Mouse (Mus musculus): ENCODE data around the gene St3gal3. TPM values are rescaled to one million over a fixed set of nuclear protein-coding genes. Genes with fewer than 3 reads are reported as not detected.

Gene St3gal3
- polyA plus RNA-seq, 1 experiment from 2014 or later, result 5.6 TPM

- DNase-seq (ENCODE audit: low spot score) (no peak), ATAC-seq (replicated peaks; ENCODE audit: insufficient number of reproducible peaks, low FRiP score, low TSS enrichment, low read depth) (no peak)
- no peaks in the 10 kb centered on the region for H3K27me3 ChIP-seq (ENCODE audit: control insufficient read depth, insufficient read depth, low read length)
- peaks cover 41% of the 10 kb centered on the region for H3K36me3 ChIP-seq (replicated peaks; ENCODE audit: control insufficient read depth, insufficient read depth, low read depth, low read length)
- H3K4me1 ChIP-seq (ENCODE audit: control insufficient read depth, insufficient read depth, low read length), result no peaks in the 10 kb centered on the region
- no peak overlapping the region for H3K27ac ChIP-seq (replicated peaks; ENCODE audit: low read depth, low read length)
- H3K4me2 ChIP-seq (ENCODE audit: low read depth, low read length), result no peak overlapping the region
- H3K9me3 ChIP-seq (replicated peaks; ENCODE audit: control insufficient read depth, low read length), result no peaks in the 10 kb centered on the region
- H3K4me3 ChIP-seq (ENCODE audit: low read depth, low read length), result no peak overlapping the region
- 95% methylated on average over 3 of the region's 3 CpGs for WGBS
- H3K9ac ChIP-seq (replicated peaks; ENCODE audit: low read length), result no peak overlapping the region
Measured at GRCm38 (mm10) chr4:118157666-118158065, 23.0 kb upstream of the St3gal3 start.

GRCm38 (mm10) chr4:118156559-118156958 is 21.8 kb upstream of the St3gal3 start:
- Histone ChIP-seq H3K9ac (replicated peaks; ENCODE audit: low read length) (no peak overlapping the region), H3K36me3 (replicated peaks; ENCODE audit: control insufficient read depth, insufficient read depth, low read depth, low read length) (peaks cover 47% of the 10 kb centered on the region)
- DNase-seq (ENCODE audit: low spot score), result no peak

GRCm38 (mm10) chr4:118154889-118155288 is 20.2 kb upstream of the St3gal3 start:
- ATAC-seq (replicated peaks; ENCODE audit: insufficient number of reproducible peaks, low FRiP score, low TSS enrichment, low read depth), result no peak
- no peaks in the 10 kb centered on the region for H3K4me1 ChIP-seq (ENCODE audit: control insufficient read depth, insufficient read depth, low read length)
- DNase-seq (ENCODE audit: low spot score), result no peak
- H3K9me3 ChIP-seq (replicated peaks; ENCODE audit: control insufficient read depth, low read length), result no peaks in the 10 kb centered on the region
- no peak overlapping the region for H3K9ac ChIP-seq (replicated peaks; ENCODE audit: low read length)
- no peak overlapping the region for H3K27ac ChIP-seq (replicated peaks; ENCODE audit: low read depth, low read length)
- H3K27me3 ChIP-seq (ENCODE audit: control insufficient read depth, insufficient read depth, low read length), result no peaks in the 10 kb centered on the region
- peaks cover 42% of the 10 kb centered on the region for H3K36me3 ChIP-seq (replicated peaks; ENCODE audit: control insufficient read depth, insufficient read depth, low read depth, low read length)
- no peak overlapping the region for H3K4me3 ChIP-seq (ENCODE audit: low read depth, low read length)
- no peak overlapping the region for H3K4me2 ChIP-seq (ENCODE audit: low read depth, low read length)
- WGBS, result 93% methylated on average over 5 of the region's 5 CpGs

More at GRCm38 (mm10) chr4:118156559-118156958, 21.8 kb upstream of the St3gal3 start:
- Histone ChIP-seq H3K27me3 (ENCODE audit: control insufficient read depth, insufficient read depth, low read length) (no peaks in the 10 kb centered on the region), H3K4me3 (ENCODE audit: low read depth, low read length) (no peak overlapping the region), H3K4me2 (ENCODE audit: low read depth, low read length) (no peak overlapping the region), H3K4me1 (ENCODE audit: control insufficient read depth, insufficient read depth, low read length) (no peaks in the 10 kb centered on the region), H3K9me3 (replicated peaks; ENCODE audit: control insufficient read depth, low read length) (no peaks in the 10 kb centered on the region), H3K27ac (replicated peaks; ENCODE audit: low read depth, low read length) (no peak overlapping the region)
- ATAC-seq (replicated peaks; ENCODE audit: insufficient number of reproducible peaks, low FRiP score, low TSS enrichment, low read depth), result no peak
- 89% methylated on average over 15 of the region's 15 CpGs for WGBS

- H3K9ac ChIP-seq (replicated peaks; ENCODE audit: low read length), result no peak overlapping the region
- H3K4me3 ChIP-seq (ENCODE audit: low read depth, low read length), result no peak overlapping the region
- ATAC-seq (replicated peaks; ENCODE audit: insufficient number of reproducible peaks, low FRiP score, low TSS enrichment, low read depth) (no peak), DNase-seq (ENCODE audit: low spot score) (no peak)
- H3K27ac ChIP-seq (replicated peaks; ENCODE audit: low read depth, low read length), result no peak overlapping the region
- no peaks in the 10 kb centered on the region for H3K9me3 ChIP-seq (replicated peaks; ENCODE audit: control insufficient read depth, low read length)
- H3K4me1 ChIP-seq (ENCODE audit: control insufficient read depth, insufficient read depth, low read length), result no peaks in the 10 kb centered on the region
- WGBS, result 93% methylated on average over 17 of the region's 17 CpGs
- H3K36me3 ChIP-seq (replicated peaks; ENCODE audit: control insufficient read depth, insufficient read depth, low read depth, low read length), result peaks cover 35% of the 10 kb centered on the region
- H3K27me3 ChIP-seq (ENCODE audit: control insufficient read depth, insufficient read depth, low read length), result no peaks in the 10 kb centered on the region
- no peak overlapping the region for H3K4me2 ChIP-seq (ENCODE audit: low read depth, low read length)
Measured at GRCm38 (mm10) chr4:118152020-118152785, 17.5 kb upstream of the St3gal3 start.

GRCm38 (mm10) chr4:118150804-118151203 is 16.1 kb upstream of the St3gal3 start:
- Histone ChIP-seq H3K9ac (replicated peaks; ENCODE audit: low read length) (no peak overlapping the region), H3K4me1 (ENCODE audit: control insufficient read depth, insufficient read depth, low read length) (no peaks in the 10 kb centered on the region), H3K27me3 (ENCODE audit: control insufficient read depth, insufficient read depth, low read length) (no peaks in the 10 kb centered on the region), H3K27ac (replicated peaks; ENCODE audit: low read depth, low read length) (no peak overlapping the region), H3K4me3 (ENCODE audit: low read depth, low read length) (no peak overlapping the region), H3K4me2 (ENCODE audit: low read depth, low read length) (no peak overlapping the region), H3K9me3 (replicated peaks; ENCODE audit: control insufficient read depth, low read length) (no peaks in the 10 kb centered on the region), H3K36me3 (replicated peaks; ENCODE audit: control insufficient read depth, insufficient read depth, low read depth, low read length) (peaks cover 33% of the 10 kb centered on the region)
- no peak for ATAC-seq (replicated peaks; ENCODE audit: insufficient number of reproducible peaks, low FRiP score, low TSS enrichment, low read depth)
- 94% methylated on average over 7 of the region's 7 CpGs for WGBS
- DNase-seq (ENCODE audit: low spot score), result no peak

- Histone ChIP-seq H3K4me3 (ENCODE audit: low read depth, low read length) (no peak overlapping the region), H3K9me3 (replicated peaks; ENCODE audit: control insufficient read depth, low read length) (no peaks in the 10 kb centered on the region), H3K36me3 (replicated peaks; ENCODE audit: control insufficient read depth, insufficient read depth, low read depth, low read length) (peaks cover 37% of the 10 kb centered on the region), H3K27me3 (ENCODE audit: control insufficient read depth, insufficient read depth, low read length) (no peaks in the 10 kb centered on the region), H3K9ac (replicated peaks; ENCODE audit: low read length) (no peak overlapping the region), H3K4me2 (ENCODE audit: low read depth, low read length) (no peak overlapping the region), H3K27ac (replicated peaks; ENCODE audit: low read depth, low read length) (no peak overlapping the region), H3K4me1 (ENCODE audit: control insufficient read depth, insufficient read depth, low read length) (no peaks in the 10 kb centered on the region)
- ATAC-seq (replicated peaks; ENCODE audit: insufficient number of reproducible peaks, low FRiP score, low TSS enrichment, low read depth) (no peak), DNase-seq (ENCODE audit: low spot score) (no peak)
- whole genome bisulfite sequencing, result 82% methylated on average over 14 of the region's 14 CpGs
Measured at GRCm38 (mm10) chr4:118149956-118150680, 15.4 kb upstream of the St3gal3 start.

- no peak overlapping the region for H3K9ac ChIP-seq (replicated peaks; ENCODE audit: low read length)
- no peak overlapping the region for H3K4me2 ChIP-seq (ENCODE audit: low read depth, low read length)
- H3K4me1 ChIP-seq (ENCODE audit: control insufficient read depth, insufficient read depth, low read length), result no peaks in the 10 kb centered on the region
- no peak overlapping the region for H3K27ac ChIP-seq (replicated peaks; ENCODE audit: low read depth, low read length)
- no peaks in the 10 kb centered on the region for H3K9me3 ChIP-seq (replicated peaks; ENCODE audit: control insufficient read depth, low read length)
- DNase-seq (ENCODE audit: low spot score) (no peak), ATAC-seq (replicated peaks; ENCODE audit: insufficient number of reproducible peaks, low FRiP score, low TSS enrichment, low read depth) (no peak)
- H3K27me3 ChIP-seq (ENCODE audit: control insufficient read depth, insufficient read depth, low read length), result no peaks in the 10 kb centered on the region
- no peak overlapping the region for H3K4me3 ChIP-seq (ENCODE audit: low read depth, low read length)
- 91% methylated on average over 10 of the region's 10 CpGs for WGBS
- peaks cover 44% of the 10 kb centered on the region for H3K36me3 ChIP-seq (replicated peaks; ENCODE audit: control insufficient read depth, insufficient read depth, low read depth, low read length)
Measured at GRCm38 (mm10) chr4:118149055-118149576, 14.4 kb upstream of the St3gal3 start.

GRCm38 (mm10) chr4:118148317-118148687 is 13.6 kb upstream of the St3gal3 start:
- H3K9me3 ChIP-seq (replicated peaks; ENCODE audit: control insufficient read depth, low read length), result no peaks in the 10 kb centered on the region
- no peaks in the 10 kb centered on the region for H3K4me1 ChIP-seq (ENCODE audit: control insufficient read depth, insufficient read depth, low read length)
- ATAC-seq (replicated peaks; ENCODE audit: insufficient number of reproducible peaks, low FRiP score, low TSS enrichment, low read depth), result no peak
- no peak overlapping the region for H3K4me3 ChIP-seq (ENCODE audit: low read depth, low read length)
- no peak for DNase-seq (ENCODE audit: low spot score)
- no peak overlapping the region for H3K4me2 ChIP-seq (ENCODE audit: low read depth, low read length)
- no peak overlapping the region for H3K9ac ChIP-seq (replicated peaks; ENCODE audit: low read length)
- no peaks in the 10 kb centered on the region for H3K27me3 ChIP-seq (ENCODE audit: control insufficient read depth, insufficient read depth, low read length)
- WGBS, result 85% methylated on average over 10 of the region's 10 CpGs
- H3K36me3 ChIP-seq (replicated peaks; ENCODE audit: control insufficient read depth, insufficient read depth, low read depth, low read length), result peaks cover 44% of the 10 kb centered on the region
- H3K27ac ChIP-seq (replicated peaks; ENCODE audit: low read depth, low read length), result no peak overlapping the region

Data from embryonic facial prominence, embryonic 11.5 days (tissue).